In genomic region chr4:130359486-130360237, GRCm38 (mm10) we compare ENCODE assay signal across 8 mouse cellular contexts. TPM values are rescaled to one million over a fixed set of nuclear protein-coding genes. Genes with fewer than 3 reads are reported as not detected.
DNase-seq lines count a peak whose midpoint lies in the region; ATAC-seq and TF ChIP-seq lines count a peak whose summit lies in the region.

Zcchc17 (minus strand) TSS chr4:130359943.
Snrnp40 (plus strand) TSS chr4:130360132.

- peaks cover 23% of the 10 kb centered on the region for H3K36me3 ChIP-seq in embryonic facial prominence, embryonic 14.5 days (ENCODE audit: control insufficient read depth, insufficient read depth, low read length)
- no peaks in the 10 kb centered on the region; the same call in 1 of the 2 replicates for H3K36me3 ChIP-seq in heart, adult 2 months (ENCODE audit: control insufficient read depth, insufficient read depth, low read length)
- peaks cover 41% of the 10 kb centered on the region for H3K36me3 ChIP-seq in limb, embryonic 13.5 days
- peaks cover under 1% of the 10 kb centered on the region for H3K36me3 ChIP-seq in midbrain, embryonic 16.5 days (ENCODE audit: control insufficient read depth, insufficient read depth, low read length)

- H3K27me3 ChIP-seq in embryonic facial prominence, embryonic 14.5 days (replicated peaks; ENCODE audit: control insufficient read depth, insufficient read depth, low read length) = no peaks in the 10 kb centered on the region
- no peaks in the 10 kb centered on the region for H3K27me3 ChIP-seq in heart, adult 2 months (ENCODE audit: control insufficient read depth, insufficient read depth, low read length)
- H3K27me3 ChIP-seq in limb, embryonic 13.5 days = no peaks in the 10 kb centered on the region
- no peaks in the 10 kb centered on the region for H3K27me3 ChIP-seq in midbrain, embryonic 16.5 days (ENCODE audit: control insufficient read depth, insufficient read depth, low read depth, low read length)

- ATAC-seq in embryonic facial prominence, embryonic 14.5 days (ENCODE audit: low read depth) = peak; percentile 99
- ATAC-seq in limb, embryonic 13.5 days (ENCODE audit: low FRiP score, low read depth) = peak; percentile 99
- ATAC-seq in midbrain, embryonic 16.5 days = peak; percentile 99

- DNase-seq in 3T3-L1 (ENCODE audit: low read depth, low spot score) = peak; percentile 99
- DNase-seq in adrenal gland, postnatal 4 days (ENCODE audit: low spot score in 2 of 2) = peak; percentile 97 to 99
- peak; percentile 100 for DNase-seq in embryonic facial prominence, embryonic 14.5 days (ENCODE audit: low spot score)
- DNase-seq in heart, adult 2 months = peak; percentile 97 to 98
- DNase-seq in kidney, adult 8-10 months = peak; percentile 99
- DNase-seq in spleen, postnatal 10 days (ENCODE audit: low spot score in 2 of 2) = peak; percentile 99 to 100

- TF ChIP-seq CTCF in heart, adult 2 months (IDR thresholded peaks at IDR 0.05) = peak; percentile 51

- TF ChIP-seq EP300 in heart, adult 2 months (IDR thresholded peaks at IDR 0.05; ENCODE audit: insufficient read depth, low read depth, low read length) = peak; percentile 78; the same call in 1 of the 2 replicates

- peaks cover 13% of the 10 kb centered on the region for H3K4me1 ChIP-seq in embryonic facial prominence, embryonic 14.5 days (ENCODE audit: control insufficient read depth, insufficient read depth, low read length)
- H3K4me1 ChIP-seq in heart, adult 2 months (ENCODE audit: control insufficient read depth, insufficient read depth, low read length) = peaks cover 2% of the 10 kb centered on the region; the same call in 1 of the 2 replicates
- H3K4me1 ChIP-seq in limb, embryonic 13.5 days = peaks cover 19% of the 10 kb centered on the region
- H3K4me1 ChIP-seq in midbrain, embryonic 16.5 days (ENCODE audit: control insufficient read depth, insufficient read depth, low read length) = peaks cover 18% of the 10 kb centered on the region

- H3K9ac ChIP-seq in embryonic facial prominence, embryonic 14.5 days (ENCODE audit: low read depth, low read length) = peak within 1 kb of the TSS; percentile 86
- peak within 1 kb of the TSS; percentile 82 for H3K9ac ChIP-seq in heart, adult 2 months (ENCODE audit: low read depth, low read length)
- H3K9ac ChIP-seq in limb, embryonic 13.5 days = peak within 1 kb of the TSS; percentile 96
- peak within 1 kb of the TSS; percentile 94 for H3K9ac ChIP-seq in midbrain, embryonic 16.5 days (ENCODE audit: low read depth, low read length)

- H3K4me3 ChIP-seq in embryonic facial prominence, embryonic 14.5 days (ENCODE audit: low read depth, low read length) = peak within 1 kb of the TSS; percentile 70
- H3K4me3 ChIP-seq in heart, adult 2 months = peak within 1 kb of the TSS; percentile 82
- peak within 1 kb of the TSS; percentile 95 for H3K4me3 ChIP-seq in limb, embryonic 13.5 days
- H3K4me3 ChIP-seq in midbrain, embryonic 16.5 days (ENCODE audit: low read depth, low read length) = peak within 1 kb of the TSS; percentile 96

- intact Hi-C loops in heart, adult 2 months (cut with DNase I) = no loop called here

- H3K4me2 ChIP-seq in embryonic facial prominence, embryonic 14.5 days (ENCODE audit: low read depth, low read length) = peak within 1 kb of the TSS; percentile 83
- H3K4me2 ChIP-seq in limb, embryonic 13.5 days (replicated peaks) = peak within 1 kb of the TSS; percentile 85
- H3K4me2 ChIP-seq in midbrain, embryonic 16.5 days (ENCODE audit: low read length) = peak within 1 kb of the TSS; percentile 89

- H3K27ac ChIP-seq in embryonic facial prominence, embryonic 14.5 days (replicated peaks; ENCODE audit: low read depth, low read length) = peak within 1 kb of the TSS; percentile 71
- peak within 1 kb of the TSS; percentile 90 for H3K27ac ChIP-seq in heart, adult 2 months
- peak within 1 kb of the TSS; percentile 69; the same call in 1 of the 2 replicates for H3K27ac ChIP-seq in limb, embryonic 13.5 days
- H3K27ac ChIP-seq in midbrain, embryonic 16.5 days (ENCODE audit: low read length) = peak within 1 kb of the TSS; percentile 88

- TF ChIP-seq POLR2A in heart, adult 2 months (IDR thresholded peaks at IDR 0.05; ENCODE audit: insufficient read depth, low read depth, low read length) = peak; percentile 96

- H3K79me2 ChIP-seq in heart, adult 2 months (replicated peaks; ENCODE audit: control insufficient read depth, insufficient read depth, low read length) = peaks cover 2% of the 10 kb centered on the region

- H3K9me3 ChIP-seq in embryonic facial prominence, embryonic 14.5 days (ENCODE audit: control insufficient read depth, low read length) = no peaks in the 10 kb centered on the region
- no peaks in the 10 kb centered on the region for H3K9me3 ChIP-seq in limb, embryonic 13.5 days
- no peaks in the 10 kb centered on the region for H3K9me3 ChIP-seq in midbrain, embryonic 16.5 days (replicated peaks; ENCODE audit: control insufficient read depth, low read length, poor library complexity, severe bottlenecking)

- WGBS in embryonic facial prominence, embryonic 14.5 days = 1% methylated on average over 46 of the region's 49 CpGs
- WGBS in heart, adult 2 months = under 1% methylated on average over 49 of the region's 49 CpGs
- WGBS in limb, embryonic 13.5 days = under 1% methylated on average over 49 of the region's 49 CpGs
- WGBS in midbrain, embryonic 16.5 days = under 1% methylated on average over 49 of the region's 49 CpGs

RNA-seq across cellular contexts. Expression of gene Zcchc17, which starts in this region (rescaled TPM):
- 10 to 100 TPM; 32.3 to 34.9 TPM for total RNA-seq in adrenal gland, postnatal 4 days (2021)
- polyA plus RNA-seq in embryonic facial prominence, embryonic 14.5 days (2014; fragmentation: Nextera tagmentation; extraction: Ambion mirVana) = 73.3 and 75.2 TPM in 2 replicates
- 10 to 100 TPM; 25.8 to 30.7 TPM for total RNA-seq in heart, adult 2 months (2021)
- 15.0 and 25.6 TPM in 2 replicates for polyA plus RNA-seq in heart, adult 2 months (2012; rRNA removed)
- polyA plus RNA-seq in limb, embryonic 13.5 days (2015; fragmentation: Nextera tagmentation; extraction: Ambion mirVana) = 87.1 and 87.4 TPM in 2 replicates
- polyA plus RNA-seq in midbrain, embryonic 16.5 days (2015; fragmentation: Nextera tagmentation; extraction: Ambion mirVana) = 85.9 and 91.3 TPM in 2 replicates

RNA-seq across cellular contexts. Expression of gene Snrnp40, which starts in this region (rescaled TPM):
- 10 to 100 TPM; 56.5 to 61.0 TPM for total RNA-seq in adrenal gland, postnatal 4 days (2021)
- polyA plus RNA-seq in embryonic facial prominence, embryonic 14.5 days (2014; fragmentation: Nextera tagmentation; extraction: Ambion mirVana) = 119 and 134 TPM in 2 replicates
- total RNA-seq in heart, adult 2 months (2021) = 10 to 100 TPM; 14.5 to 14.9 TPM
- polyA plus RNA-seq in heart, adult 2 months (2012; rRNA removed) = 15.7 and 22.6 TPM in 2 replicates
- 167 and 173 TPM in 2 replicates for polyA plus RNA-seq in limb, embryonic 13.5 days (2015; fragmentation: Nextera tagmentation; extraction: Ambion mirVana)
- 84.2 and 94.5 TPM in 2 replicates for polyA plus RNA-seq in midbrain, embryonic 16.5 days (2015; fragmentation: Nextera tagmentation; extraction: Ambion mirVana)

Comparison
In these comparisons a context has a peak if more than half of its experiments do, and no peak if none do; other contexts are left out.
1. Peak in every context shown above with its lines: DNase-seq, ATAC-seq, H3K4me3 ChIP-seq and H3K27ac ChIP-seq.